9 mouse cellular contexts compared by ENCODE assay signal in genomic region chr17:87521622-87522151, GRCm38 (mm10).
A peak's percentile ranks its signal among the peaks of the same experiment; 100 is the strongest.
DNase-seq lines count a peak whose midpoint lies in the region; ATAC-seq and TF ChIP-seq lines count a peak whose summit lies in the region.
"Had no signal": no experiment of that assay in that cellular context is flagged by ENCODE, and none has a peak within 500 bp of the region (broad histone marks: within the 10 kb centered on the region; RNA-seq: fewer than 3 reads in every experiment).

No protein-coding gene starts in this region.

- H3K27ac ChIP-seq in forebrain, embryonic 16.5 days (ENCODE audit: low read length), result peak overlapping the region; percentile 56
- H3K27ac ChIP-seq in olfactory bulb, adult 2 months (ENCODE audit: insufficient read depth, low read depth, low read length), result peak overlapping the region; percentile 43
- H3K27ac ChIP-seq: neural tube, embryonic 12.5 days had no signal

- H3K27me3 ChIP-seq in forebrain, embryonic 16.5 days (replicated peaks; ENCODE audit: control insufficient read depth, insufficient read depth, low read length), result no peaks in the 10 kb centered on the region
- H3K27me3 ChIP-seq: neural tube, embryonic 12.5 days had no signal

- TF ChIP-seq POLR2A in olfactory bulb, adult 2 months (IDR thresholded peaks at IDR 0.05; ENCODE audit: insufficient read depth, low read depth, low read length), result no peak

- peak overlapping the region; percentile 25; the same call in 1 of the 2 replicates for H3K9ac ChIP-seq in forebrain, embryonic 16.5 days (replicated peaks; ENCODE audit: low read depth, low read length)
- H3K9ac ChIP-seq: neural tube, embryonic 12.5 days had no signal

- intact Hi-C loops in left cerebral cortex, postnatal 4 days (cut with DNase I), result no loop called here

- no peaks in the 10 kb centered on the region for H3K36me3 ChIP-seq in forebrain, embryonic 16.5 days (ENCODE audit: control insufficient read depth, insufficient read depth)
- H3K36me3 ChIP-seq: neural tube, embryonic 12.5 days had no signal

- WGBS in forebrain, embryonic 16.5 days, result 15% methylated on average over 10 of the region's 10 CpGs
- WGBS in olfactory bulb, adult 2 months, result 26% methylated on average over 10 of the region's 10 CpGs

- ATAC-seq in forebrain, embryonic 16.5 days, result peak; percentile 37; the same call in 1 of the 2 replicates
- no peak for ATAC-seq in monocyte, adult 5-6 weeks (replicated peaks; ENCODE audit: insufficient number of reproducible peaks, low FRiP score, low TSS enrichment, poor library complexity, severe bottlenecking)
- ATAC-seq in inflammation-experienced regulatory T-cells, adult 6 months, result no peak

- H3K4me1 ChIP-seq in forebrain, embryonic 16.5 days (replicated peaks; ENCODE audit: control insufficient read depth, insufficient read depth, low read length), result peaks cover 19% of the 10 kb centered on the region
- H3K4me1 ChIP-seq in olfactory bulb, adult 2 months (ENCODE audit: control insufficient read depth, insufficient read depth, low read length), result peaks cover 28% of the 10 kb centered on the region

- DNase-seq in left cerebral cortex, adult 18-20 months (ENCODE audit: low spot score in 2 of 2), result peak; percentile 31 to 34
- DNase-seq in left cerebral cortex, postnatal 4 days, result no peak
- DNase-seq in cerebellum, adult 8-10 months, result peak; percentile 42
- DNase-seq: adrenal gland, postnatal 10 days had no signal

- TF ChIP-seq CTCF in olfactory bulb, adult 2 months (IDR thresholded peaks at IDR 0.05; ENCODE audit: insufficient read depth, low read depth, low read length), result no peak

- H3K4me3 ChIP-seq in forebrain, embryonic 16.5 days (replicated peaks; ENCODE audit: low read length), result no peak overlapping the region
- no peak overlapping the region for H3K4me3 ChIP-seq in olfactory bulb, adult 2 months (ENCODE audit: insufficient read depth, low read depth, low read length)
- H3K4me3 ChIP-seq: neural tube, embryonic 12.5 days had no signal

- no peaks in the 10 kb centered on the region for H3K9me3 ChIP-seq in forebrain, embryonic 16.5 days (ENCODE audit: control insufficient read depth, low read length)
- H3K9me3 ChIP-seq: neural tube, embryonic 12.5 days had no signal

- H3K4me2 ChIP-seq in forebrain, embryonic 16.5 days (ENCODE audit: low read length), result no peak overlapping the region
- H3K4me2 ChIP-seq: neural tube, embryonic 12.5 days had no signal
